Comparison of ENCODE assay signal across 10 mouse cellular contexts in the genomic region with DNA sequence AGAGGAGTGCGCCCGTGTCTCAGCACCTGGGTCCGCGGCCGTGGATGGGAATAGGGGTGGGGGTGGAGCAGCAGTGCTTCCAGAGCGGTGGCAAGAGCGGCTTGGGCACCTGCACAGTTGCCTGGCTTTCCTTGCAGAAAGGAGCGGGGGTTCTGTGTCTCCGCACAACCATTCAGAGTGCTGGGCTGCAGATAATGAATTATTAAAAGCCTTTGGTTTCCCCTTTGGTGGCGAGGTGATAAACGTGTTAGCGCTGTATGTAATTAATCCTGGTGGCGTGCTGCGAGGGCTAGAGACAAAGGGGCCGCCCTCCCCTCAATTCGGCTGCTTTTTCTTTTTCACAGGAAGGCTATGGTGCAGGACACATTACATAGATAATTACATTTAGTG. TPM values are rescaled to one million over a fixed set of nuclear protein-coding genes. Genes with fewer than 3 reads are reported as not detected.
DNase-seq lines count a peak whose midpoint lies in the region; ATAC-seq and TF ChIP-seq lines count a peak whose summit lies in the region.
"Had no signal": no experiment of that assay in that cellular context is flagged by ENCODE, and none has a peak within 500 bp of the region (broad histone marks: within the 10 kb centered on the region; RNA-seq: fewer than 3 reads in every experiment).

No protein-coding gene starts in this region.

- 0 out of 2 replicates have a peak overlapping the region, but pooled peaks have one; percentile 24 for H3K9ac ChIP-seq in heart, postnatal 0 days (replicated peaks; ENCODE audit: low read depth, low read length)
- peak overlapping the region; percentile 61 for H3K9ac ChIP-seq in hindbrain, embryonic 11.5 days (ENCODE audit: low read depth, low read length)
- peak overlapping the region; percentile 88 for H3K9ac ChIP-seq in midbrain, embryonic 11.5 days (ENCODE audit: low read length)

- 3% methylated on average over 16 of the region's 16 CpGs for WGBS in heart, postnatal 0 days
- 2% methylated on average over 16 of the region's 16 CpGs for WGBS in hindbrain, embryonic 11.5 days
- 1% methylated on average over 16 of the region's 16 CpGs for WGBS in midbrain, embryonic 11.5 days

- 0 out of 2 replicates have a peak, but pooled peaks cover 12% of the 10 kb centered on the region for H3K27me3 ChIP-seq in heart, postnatal 0 days (ENCODE audit: control insufficient read depth, insufficient read depth, low read length)
- H3K27me3 ChIP-seq in hindbrain, embryonic 11.5 days (ENCODE audit: control insufficient read depth, insufficient read depth, low read length): no peaks in the 10 kb centered on the region
- H3K27me3 ChIP-seq in midbrain, embryonic 11.5 days (ENCODE audit: control insufficient read depth, insufficient read depth, low read length): no peaks in the 10 kb centered on the region
- H3K27me3 ChIP-seq: Patski had no signal

- TF ChIP-seq CTCF in heart, postnatal 0 days (IDR thresholded peaks at IDR 0.05; ENCODE audit: low read depth): no peak
- no peak for TF ChIP-seq CTCF in brain, embryonic 14.5 days (IDR thresholded peaks at IDR 0.05; ENCODE audit: borderline replicate concordance, extremely low read depth, insufficient read depth, insufficient read length)

- no peaks in the 10 kb centered on the region for H3K9me3 ChIP-seq in heart, postnatal 0 days (replicated peaks; ENCODE audit: control insufficient read depth, low read length)
- no peaks in the 10 kb centered on the region for H3K9me3 ChIP-seq in hindbrain, embryonic 11.5 days (ENCODE audit: control insufficient read depth, low read length)
- H3K9me3 ChIP-seq in midbrain, embryonic 11.5 days (ENCODE audit: control insufficient read depth, low read length): no peaks in the 10 kb centered on the region

- no peak overlapping the region for H3K27ac ChIP-seq in heart, postnatal 0 days (ENCODE audit: low read depth)
- peak overlapping the region; percentile 93 for H3K27ac ChIP-seq in hindbrain, embryonic 11.5 days (ENCODE audit: low read depth, low read length)
- H3K27ac ChIP-seq in midbrain, embryonic 11.5 days (ENCODE audit: low read depth, low read length): peak overlapping the region; percentile 97

- peak overlapping the region; percentile 44 for H3K4me3 ChIP-seq in heart, postnatal 0 days (ENCODE audit: low read depth, low read length)
- peak overlapping the region; percentile 51 for H3K4me3 ChIP-seq in hindbrain, embryonic 11.5 days (ENCODE audit: low read depth, low read length)
- peak overlapping the region; percentile 69 for H3K4me3 ChIP-seq in midbrain, embryonic 11.5 days (ENCODE audit: low read depth, low read length)

- no peaks in the 10 kb centered on the region for H3K36me3 ChIP-seq in heart, postnatal 0 days (replicated peaks; ENCODE audit: control insufficient read depth, insufficient read depth, low read length)
- H3K36me3 ChIP-seq in hindbrain, embryonic 11.5 days (ENCODE audit: control insufficient read depth, insufficient read depth, low read length): no peaks in the 10 kb centered on the region
- H3K36me3 ChIP-seq in midbrain, embryonic 11.5 days (ENCODE audit: control insufficient read depth, insufficient read depth, low read length): no peaks in the 10 kb centered on the region

- DNase-seq in heart, postnatal 0 days (ENCODE audit: low spot score): no peak
- DNase-seq in heart, postnatal 4 days: no peak
- DNase-seq in brain, embryonic 14.5 days (ENCODE audit: low read depth): peak; percentile 96
- peak; percentile 68 for DNase-seq in hindbrain, embryonic 11.5 days (ENCODE audit: low spot score)
- peak; percentile 95 for DNase-seq in midbrain, embryonic 11.5 days (ENCODE audit: low spot score, missing footprints)
- no peak for DNase-seq in yolk sac, embryonic 10.5 days (ENCODE audit: low spot score)
- DNase-seq in lung, postnatal 25 days (ENCODE audit: low spot score): no peak
- DNase-seq: kidney, adult 9 months had no signal

- no peaks in the 10 kb centered on the region; the same call in none of the 2 replicates for H3K4me1 ChIP-seq in heart, postnatal 0 days (ENCODE audit: control insufficient read depth, insufficient read depth)
- peaks cover 15% of the 10 kb centered on the region for H3K4me1 ChIP-seq in hindbrain, embryonic 11.5 days (replicated peaks; ENCODE audit: control insufficient read depth, insufficient read depth, low read length)
- H3K4me1 ChIP-seq in midbrain, embryonic 11.5 days (ENCODE audit: control insufficient read depth, insufficient read depth, low read length): peaks cover 34% of the 10 kb centered on the region

- ATAC-seq in heart, postnatal 0 days (ENCODE audit: insufficient read depth, low read depth): no peak
- peak; percentile 63 for ATAC-seq in hindbrain, embryonic 11.5 days (ENCODE audit: low FRiP score)
- peak; percentile 53 for ATAC-seq in midbrain, embryonic 11.5 days (ENCODE audit: low FRiP score)
- ATAC-seq in CD4-positive, CD25-positive, alpha-beta regulatory T cell, adult 4 months: no peak

- H3K4me2 ChIP-seq in heart, postnatal 0 days (ENCODE audit: low read depth, low read length): peak overlapping the region; percentile 69
- H3K4me2 ChIP-seq in hindbrain, embryonic 11.5 days (replicated peaks; ENCODE audit: low read depth, low read length): peak overlapping the region; percentile 66
- H3K4me2 ChIP-seq in midbrain, embryonic 11.5 days: peak overlapping the region; percentile 66

- TF ChIP-seq POLR2A in brain, embryonic 14.5 days (IDR thresholded peaks at IDR 0.05; ENCODE audit: borderline replicate concordance, extremely low read depth, insufficient read depth, insufficient read length, poor library complexity, severe bottlenecking): peak; percentile 38; the same call in 1 of the 2 replicates

- TF ChIP-seq EP300 in heart, postnatal 0 days (IDR thresholded peaks at IDR 0.05; ENCODE audit: low read depth): no peak

RNA-seq across cellular contexts. Expression of gene Plekha6, which starts 18.7 kb away (rescaled TPM):
- total RNA-seq in heart, postnatal 0 days (2014; rRNA removed; ENCODE audit: low replicate concordance): 19.2 and 36.1 TPM in 2 replicates
- 4.8 and 7.0 TPM in 2 replicates for polyA plus RNA-seq in heart, postnatal 0 days (2015; fragmentation: Nextera tagmentation; extraction: Ambion mirVana)
- 10 to 100 TPM; 42.1 to 45.9 TPM for total RNA-seq in heart, postnatal 4 days (2021)
- polyA plus RNA-seq in brain, embryonic 14.5 days (2012; rRNA removed): 51.4 and 78.3 TPM in 2 replicates
- polyA plus RNA-seq in hindbrain, embryonic 11.5 days (2014; fragmentation: Nextera tagmentation; extraction: Ambion mirVana): 14.6 and 22.1 TPM in 2 replicates
- 15.7 and 17.0 TPM in 2 replicates for polyA plus RNA-seq in midbrain, embryonic 11.5 days (2014; fragmentation: Nextera tagmentation; extraction: Ambion mirVana)
- not detected for polyA plus RNA-seq in CD4-positive, CD25-positive, alpha-beta regulatory T cell, adult 4 months (2017; shearing (Covaris generic))

RNA-seq across cellular contexts. Expression of gene Ppp1r15b, which starts 51.8 kb away (rescaled TPM):
- total RNA-seq in heart, postnatal 0 days (2014; rRNA removed; ENCODE audit: low replicate concordance): 24.4 and 34.8 TPM in 2 replicates
- polyA plus RNA-seq in heart, postnatal 0 days (2015; fragmentation: Nextera tagmentation; extraction: Ambion mirVana): 10.5 and 12.2 TPM in 2 replicates
- 10 to 100 TPM; 41.6 to 44.4 TPM for total RNA-seq in heart, postnatal 4 days (2021)
- 25.9 and 31.3 TPM in 2 replicates for polyA plus RNA-seq in brain, embryonic 14.5 days (2012; rRNA removed)
- polyA plus RNA-seq in hindbrain, embryonic 11.5 days (2014; fragmentation: Nextera tagmentation; extraction: Ambion mirVana): 37.8 and 48.7 TPM in 2 replicates
- 49.5 and 53.0 TPM in 2 replicates for polyA plus RNA-seq in midbrain, embryonic 11.5 days (2014; fragmentation: Nextera tagmentation; extraction: Ambion mirVana)
- 10 to 100 TPM; 20.6 to 21.8 TPM for polyA plus RNA-seq in CD4-positive, CD25-positive, alpha-beta regulatory T cell, adult 4 months (2017; shearing (Covaris generic))

Comparison
In these comparisons a context has a peak if more than half of its experiments do, and no peak if none do; other contexts are left out.
1. ATAC-seq: peak in hindbrain, embryonic 11.5 days (single experiment) and midbrain, embryonic 11.5 days (single experiment); none in heart, postnatal 0 days (single experiment) and CD4-positive, CD25-positive, alpha-beta regulatory T cell, adult 4 months (single experiment).
2. DNase-seq: peak in brain, embryonic 14.5 days (single experiment), hindbrain, embryonic 11.5 days (single experiment) and midbrain, embryonic 11.5 days (single experiment); none in heart, postnatal 0 days (single experiment), heart, postnatal 4 days (single experiment), yolk sac, embryonic 10.5 days (single experiment) and lung, postnatal 25 days (single experiment).
3. H3K9ac ChIP-seq: peak in every context shown above with its lines; median percentile 88 in midbrain, embryonic 11.5 days; 61 in hindbrain, embryonic 11.5 days; 24 in heart, postnatal 0 days.
4. Peak in every context shown above with its lines, with median percentiles within 50 percentile points of each other: H3K4me2 ChIP-seq and H3K4me3 ChIP-seq.